Mouse (Mus musculus): ENCODE measurements around the gene Gm32742. TPM values are rescaled to one million over a fixed set of nuclear protein-coding genes. Genes with fewer than 3 reads are reported as not detected.

Gm32742 gene
- polyA plus RNA-seq, 1 experiment, result 0.02 TPM

- Histone ChIP-seq H3K27ac (ENCODE audit: insufficient read depth, low read depth, low read length) (no peak overlapping the region), H3K27me3 (replicated peaks; ENCODE audit: control insufficient read depth, insufficient read depth, low read length) (no peaks in the 10 kb centered on the region), H3K4me1 (ENCODE audit: control insufficient read depth, insufficient read depth, low read length) (no peaks in the 10 kb centered on the region), H3K36me3 (ENCODE audit: control insufficient read depth, insufficient read depth, low read length) (no peaks in the 10 kb centered on the region), H3K4me3 (ENCODE audit: insufficient read depth, low read depth, low read length) (no peak overlapping the region)
- 79% methylated on average over 5 of the region's 5 CpGs for WGBS
- no peak for DNase-seq
- no peak for TF ChIP-seq POLR2A (IDR thresholded peaks at IDR 0.05; ENCODE audit: low read depth, low read length)
- no peak for TF ChIP-seq CTCF (conservative IDR thresholded peaks at IDR 0.05; ENCODE audit: insufficient read depth, insufficient read length, low read depth, low read length)
Observed at GRCm38 (mm10) chr9:51185871-51186270, 20.6 kb upstream of the Gm32742 start.

- Histone ChIP-seq H3K36me3 (ENCODE audit: control insufficient read depth, insufficient read depth, low read length) (no peaks in the 10 kb centered on the region), H3K4me1 (ENCODE audit: control insufficient read depth, insufficient read depth, low read length) (no peaks in the 10 kb centered on the region), H3K27me3 (replicated peaks; ENCODE audit: control insufficient read depth, insufficient read depth, low read length) (no peaks in the 10 kb centered on the region), H3K27ac (ENCODE audit: insufficient read depth, low read depth, low read length) (no peak overlapping the region), H3K4me3 (ENCODE audit: insufficient read depth, low read depth, low read length) (no peak overlapping the region)
- 75% methylated on average over 4 of the region's 4 CpGs for WGBS
- DNase-seq, result no peak
- TF ChIP-seq CTCF (conservative IDR thresholded peaks at IDR 0.05; ENCODE audit: insufficient read depth, insufficient read length, low read depth, low read length), result no peak
- TF ChIP-seq POLR2A (IDR thresholded peaks at IDR 0.05; ENCODE audit: low read depth, low read length), result no peak
Observed at GRCm38 (mm10) chr9:51185386-51185785, 20.1 kb upstream of the Gm32742 start.

- no peak for DNase-seq
- no peaks in the 10 kb centered on the region for H3K27me3 ChIP-seq (replicated peaks; ENCODE audit: control insufficient read depth, insufficient read depth, low read length)
- no peak overlapping the region for H3K4me3 ChIP-seq (ENCODE audit: insufficient read depth, low read depth, low read length)
- 56% methylated on average over 15 of the region's 15 CpGs for WGBS
- no peaks in the 10 kb centered on the region for H3K36me3 ChIP-seq (ENCODE audit: control insufficient read depth, insufficient read depth, low read length)
- TF ChIP-seq POLR2A (IDR thresholded peaks at IDR 0.05; ENCODE audit: low read depth, low read length), result no peak
- no peak for TF ChIP-seq CTCF (conservative IDR thresholded peaks at IDR 0.05; ENCODE audit: insufficient read depth, insufficient read length, low read depth, low read length)
- H3K4me1 ChIP-seq (ENCODE audit: control insufficient read depth, insufficient read depth, low read length), result no peaks in the 10 kb centered on the region
- H3K27ac ChIP-seq (ENCODE audit: insufficient read depth, low read depth, low read length), result no peak overlapping the region
Observed at GRCm38 (mm10) chr9:51182716-51183710, 17.7 kb upstream of the Gm32742 start.

- 75% methylated on average over 5 of the region's 5 CpGs for WGBS
- DNase-seq, result no peak
Observed at GRCm38 (mm10) chr9:51180621-51181020, 15.3 kb upstream of the Gm32742 start.

GRCm38 (mm10) chr9:51178297-51178696 is 13.0 kb upstream of the Gm32742 start:
- no peak for DNase-seq
- Histone ChIP-seq H3K27ac (ENCODE audit: insufficient read depth, low read depth, low read length) (no peak overlapping the region), H3K36me3 (ENCODE audit: control insufficient read depth, insufficient read depth, low read length) (no peaks in the 10 kb centered on the region), H3K4me1 (ENCODE audit: control insufficient read depth, insufficient read depth, low read length) (no peaks in the 10 kb centered on the region), H3K27me3 (replicated peaks; ENCODE audit: control insufficient read depth, insufficient read depth, low read length) (no peaks in the 10 kb centered on the region), H3K4me3 (ENCODE audit: insufficient read depth, low read depth, low read length) (no peak overlapping the region)
- WGBS, result 88% methylated on average over 1 of the region's 1 CpGs
- TF ChIP-seq CTCF (conservative IDR thresholded peaks at IDR 0.05; ENCODE audit: insufficient read depth, insufficient read length, low read depth, low read length), result no peak
- TF ChIP-seq POLR2A (IDR thresholded peaks at IDR 0.05; ENCODE audit: low read depth, low read length), result no peak

More at GRCm38 (mm10) chr9:51180621-51181020, 15.3 kb upstream of the Gm32742 start:
- Histone ChIP-seq H3K36me3 (ENCODE audit: control insufficient read depth, insufficient read depth, low read length) (no peaks in the 10 kb centered on the region), H3K27ac (ENCODE audit: insufficient read depth, low read depth, low read length) (no peak overlapping the region), H3K27me3 (replicated peaks; ENCODE audit: control insufficient read depth, insufficient read depth, low read length) (no peaks in the 10 kb centered on the region), H3K4me1 (ENCODE audit: control insufficient read depth, insufficient read depth, low read length) (no peaks in the 10 kb centered on the region), H3K4me3 (ENCODE audit: insufficient read depth, low read depth, low read length) (no peak overlapping the region)
- TF ChIP-seq POLR2A (IDR thresholded peaks at IDR 0.05; ENCODE audit: low read depth, low read length) (no peak), CTCF (conservative IDR thresholded peaks at IDR 0.05; ENCODE audit: insufficient read depth, insufficient read length, low read depth, low read length) (no peak)

GRCm38 (mm10) chr9:51175722-51176121 is 10.4 kb upstream of the Gm32742 start:
- Histone ChIP-seq H3K27me3 (replicated peaks; ENCODE audit: control insufficient read depth, insufficient read depth, low read length) (no peaks in the 10 kb centered on the region), H3K36me3 (ENCODE audit: control insufficient read depth, insufficient read depth, low read length) (no peaks in the 10 kb centered on the region), H3K4me3 (ENCODE audit: insufficient read depth, low read depth, low read length) (no peak overlapping the region), H3K4me1 (ENCODE audit: control insufficient read depth, insufficient read depth, low read length) (no peaks in the 10 kb centered on the region), H3K27ac (ENCODE audit: insufficient read depth, low read depth, low read length) (no peak overlapping the region)
- DNase-seq, result no peak
- 90% methylated on average over 1 of the region's 1 CpGs for WGBS
- TF ChIP-seq CTCF (conservative IDR thresholded peaks at IDR 0.05; ENCODE audit: insufficient read depth, insufficient read length, low read depth, low read length), result no peak
- no peak for TF ChIP-seq POLR2A (IDR thresholded peaks at IDR 0.05; ENCODE audit: low read depth, low read length)

GRCm38 (mm10) chr9:51174890-51175464 is 9.7 kb upstream of the Gm32742 start:
- no peak for DNase-seq
- H3K4me3 ChIP-seq (ENCODE audit: insufficient read depth, low read depth, low read length), result no peak overlapping the region
- TF ChIP-seq CTCF (conservative IDR thresholded peaks at IDR 0.05; ENCODE audit: insufficient read depth, insufficient read length, low read depth, low read length), result no peak
- TF ChIP-seq POLR2A (IDR thresholded peaks at IDR 0.05; ENCODE audit: low read depth, low read length), result no peak
- H3K36me3 ChIP-seq (ENCODE audit: control insufficient read depth, insufficient read depth, low read length), result no peaks in the 10 kb centered on the region
- no peak overlapping the region for H3K27ac ChIP-seq (ENCODE audit: insufficient read depth, low read depth, low read length)
- 29% methylated on average over 8 of the region's 8 CpGs for WGBS
- H3K4me1 ChIP-seq (ENCODE audit: control insufficient read depth, insufficient read depth, low read length), result no peaks in the 10 kb centered on the region
- no peaks in the 10 kb centered on the region for H3K27me3 ChIP-seq (replicated peaks; ENCODE audit: control insufficient read depth, insufficient read depth, low read length)

All from kidney, adult 2 months (tissue).